Mouse (Mus musculus) E14TG2a.4 (cell line): ENCODE results near the gene Stk38.

ENCODE experiments used
- CTCF ChIP-seq: conservative IDR thresholded peaks from 2 replicates; pipeline ENCODE4 v1.5.1; 2014; ENCODE audit warnings: low read length
- POU5F1 ChIP-seq: IDR thresholded peaks from 2 replicates; pipeline ENCODE4 v1.6.1; 2014; ENCODE audit warnings: low read length, borderline replicate concordance

GRCm38 (mm10) chr17:28926866-28927635 is 80.7 kb downstream of the Stk38 start:
- TF ChIP-seq CTCF: peak; percentile 97
- TF ChIP-seq POU5F1: no peak
